Mouse (Mus musculus): Measurements from ENCODE around the gene Ppp4r3a. TPM values are rescaled to one million over a fixed set of nuclear protein-coding genes. Genes with fewer than 3 reads are reported as not detected.

The Ppp4r3a gene
- polyA plus RNA-seq, 1 experiment: 12.7 TPM

- H3K36me3 ChIP-seq (ENCODE audit: control insufficient read depth, insufficient read depth): no peaks in the 10 kb centered on the region
- H3ac ChIP-seq (ENCODE audit: control insufficient read depth, insufficient read length, low read depth): no peak overlapping the region
- H3K79me2 ChIP-seq (ENCODE audit: control insufficient read depth, insufficient read depth): peaks cover 30% of the 10 kb centered on the region
- peaks cover 9% of the 10 kb centered on the region for H3K79me3 ChIP-seq (ENCODE audit: low read depth)
- TF ChIP-seq FOSL1 (IDR thresholded peaks at IDR 0.05; ENCODE audit: insufficient read depth, low read length, poor library complexity, severe bottlenecking): no peak
- TF ChIP-seq MAX (IDR thresholded peaks at IDR 0.05): no peak
- no peak for TF ChIP-seq MYOD1 (IDR thresholded peaks at IDR 0.05; ENCODE audit: control insufficient read depth, insufficient read length, low read depth)
- H3K27me3 ChIP-seq (ENCODE audit: control insufficient read depth, insufficient read depth, insufficient read length): no peaks in the 10 kb centered on the region
- no peak overlapping the region for H3K4me3 ChIP-seq (ENCODE audit: insufficient read depth, poor library complexity, severe bottlenecking)
These were observed 93.7 kb downstream of the Ppp4r3a start for GRCm38 (mm10) chr12:100989780-100990288.

Small RNA genes lying within 50 kb of the gene (microRNA-seq; reads per million reads assigned to microRNA genes)
- gene Mir1190 (ENCODE audit: borderline microRNAs expressed): not detected

Other genes with a start within 250 kb of the Ppp4r3a start
- gene Gpr68, start 175.5 kb downstream of the Ppp4r3a start, polyA plus RNA-seq (2012; fragmentation: generic; extraction: Trizol): 0.13 TPM
- 6.1 TPM for gene Ccdc88c, start 54.6 kb downstream of the Ppp4r3a start, polyA plus RNA-seq (2012; fragmentation: generic; extraction: Trizol)

Measured in C2C12 (cell line).